Mouse (Mus musculus): ENCODE results near the gene Gse1. TPM values are rescaled to one million over a fixed set of nuclear protein-coding genes. Genes with fewer than 3 reads are reported as not detected.

Gene Gse1
- polyA plus RNA-seq, 1 experiment from 2014 or later = 10.6 TPM

- Histone ChIP-seq H3K4me2 (replicated peaks) (no peak overlapping the region), H3K27ac (no peak overlapping the region; the same call in 1 of the 2 replicates), H3K9me3 (no peaks in the 10 kb centered on the region), H3K9ac (no peak overlapping the region), H3K4me1 (peaks cover 86% of the 10 kb centered on the region), H3K36me3 (no peaks in the 10 kb centered on the region), H3K27me3 (peaks cover 14% of the 10 kb centered on the region), H3K4me3 (no peak overlapping the region)
- WGBS = 69% methylated on average over 16 of the region's 16 CpGs
- ATAC-seq (ENCODE audit: insufficient number of reproducible peaks, insufficient read depth, low FRiP score, low TSS enrichment) = no peak
Measured at GRCm38 (mm10) chr8:120493508-120494464, 265.5 kb downstream of the Gse1 start.

- Histone ChIP-seq H3K9me3 (no peaks in the 10 kb centered on the region), H3K9ac (no peak overlapping the region), H3K27me3 (peaks cover 12% of the 10 kb centered on the region), H3K36me3 (no peaks in the 10 kb centered on the region), H3K4me3 (no peak overlapping the region), H3K4me1 (peaks cover 86% of the 10 kb centered on the region), H3K27ac (peak overlapping the region; percentile 54; the same call in 1 of the 2 replicates), H3K4me2 (replicated peaks) (peak overlapping the region; percentile 25; the same call in 1 of the 2 replicates)
- no peak for ATAC-seq (ENCODE audit: insufficient number of reproducible peaks, insufficient read depth, low FRiP score, low TSS enrichment)
- WGBS = 52% methylated on average over 15 of the region's 15 CpGs
Measured at GRCm38 (mm10) chr8:120494903-120495302, 266.6 kb downstream of the Gse1 start.

GRCm38 (mm10) chr8:120495461-120495860 is 267.2 kb downstream of the Gse1 start:
- Histone ChIP-seq H3K4me2 (replicated peaks) (no peak overlapping the region), H3K27ac (no peak overlapping the region), H3K9me3 (no peaks in the 10 kb centered on the region), H3K27me3 (peaks cover 7% of the 10 kb centered on the region; the same call in 1 of the 2 replicates), H3K4me1 (peaks cover 80% of the 10 kb centered on the region), H3K36me3 (no peaks in the 10 kb centered on the region), H3K9ac (no peak overlapping the region), H3K4me3 (no peak overlapping the region)
- ATAC-seq (ENCODE audit: insufficient number of reproducible peaks, insufficient read depth, low FRiP score, low TSS enrichment) = no peak
- 73% methylated on average over 5 of the region's 5 CpGs for WGBS

- no peak overlapping the region for H3K9ac ChIP-seq
- WGBS = 95% methylated on average over 15 of the region's 15 CpGs
- no peak overlapping the region for H3K4me3 ChIP-seq
- peaks cover 70% of the 10 kb centered on the region for H3K4me1 ChIP-seq
- ATAC-seq (ENCODE audit: insufficient number of reproducible peaks, insufficient read depth, low FRiP score, low TSS enrichment) = no peak
- no peak overlapping the region for H3K4me2 ChIP-seq (replicated peaks)
- H3K9me3 ChIP-seq = no peaks in the 10 kb centered on the region
- no peaks in the 10 kb centered on the region for H3K36me3 ChIP-seq
- H3K27ac ChIP-seq = no peak overlapping the region
- no peaks in the 10 kb centered on the region for H3K27me3 ChIP-seq
Measured at GRCm38 (mm10) chr8:120496478-120496877, 268.2 kb downstream of the Gse1 start.

GRCm38 (mm10) chr8:120497503-120497946 is 269.3 kb downstream of the Gse1 start:
- H3K9ac ChIP-seq = no peak overlapping the region
- peaks cover 66% of the 10 kb centered on the region for H3K4me1 ChIP-seq
- ATAC-seq (ENCODE audit: insufficient number of reproducible peaks, insufficient read depth, low FRiP score, low TSS enrichment) = no peak
- H3K4me3 ChIP-seq = no peak overlapping the region
- no peak overlapping the region for H3K27ac ChIP-seq
- no peaks in the 10 kb centered on the region for H3K36me3 ChIP-seq
- H3K27me3 ChIP-seq = no peaks in the 10 kb centered on the region
- no peaks in the 10 kb centered on the region for H3K9me3 ChIP-seq
- WGBS = 17% methylated on average over 11 of the region's 11 CpGs
- H3K4me2 ChIP-seq (replicated peaks) = 0 out of 2 replicates have a peak overlapping the region, but pooled peaks have one; percentile 5

GRCm38 (mm10) chr8:120498349-120498831 is 270.1 kb downstream of the Gse1 start:
- Histone ChIP-seq H3K4me3 (no peak overlapping the region), H3K9me3 (no peaks in the 10 kb centered on the region), H3K27ac (peak overlapping the region; percentile 26; the same call in 1 of the 2 replicates), H3K36me3 (no peaks in the 10 kb centered on the region), H3K4me2 (replicated peaks) (no peak overlapping the region; the same call in 1 of the 2 replicates), H3K27me3 (no peaks in the 10 kb centered on the region), H3K4me1 (peaks cover 64% of the 10 kb centered on the region), H3K9ac (no peak overlapping the region)
- 20% methylated on average over 4 of the region's 4 CpGs for WGBS
- peak; percentile 18; the same call in 1 of the 2 replicates for ATAC-seq (ENCODE audit: insufficient number of reproducible peaks, insufficient read depth, low FRiP score, low TSS enrichment)

- Histone ChIP-seq H3K36me3 (no peaks in the 10 kb centered on the region), H3K9ac (no peak overlapping the region), H3K27ac (no peak overlapping the region), H3K27me3 (no peaks in the 10 kb centered on the region), H3K4me1 (peaks cover 64% of the 10 kb centered on the region), H3K9me3 (no peaks in the 10 kb centered on the region), H3K4me3 (no peak overlapping the region), H3K4me2 (replicated peaks) (no peak overlapping the region; the same call in 1 of the 2 replicates)
- no peak for ATAC-seq (ENCODE audit: insufficient number of reproducible peaks, insufficient read depth, low FRiP score, low TSS enrichment)
- 24% methylated on average over 9 of the region's 9 CpGs for WGBS
Measured at GRCm38 (mm10) chr8:120498926-120499605, 270.8 kb downstream of the Gse1 start.

- no peak overlapping the region for H3K9ac ChIP-seq
- ATAC-seq (ENCODE audit: insufficient number of reproducible peaks, insufficient read depth, low FRiP score, low TSS enrichment) = no peak
- H3K27ac ChIP-seq = no peak overlapping the region
- no peak overlapping the region for H3K4me2 ChIP-seq (replicated peaks)
- H3K36me3 ChIP-seq = no peaks in the 10 kb centered on the region
- H3K4me1 ChIP-seq = peaks cover 65% of the 10 kb centered on the region
- H3K4me3 ChIP-seq = no peak overlapping the region
- no peaks in the 10 kb centered on the region for H3K27me3 ChIP-seq
- no peaks in the 10 kb centered on the region for H3K9me3 ChIP-seq
- WGBS = 64% methylated on average over 8 of the region's 8 CpGs
Measured at GRCm38 (mm10) chr8:120500701-120501261, 272.5 kb downstream of the Gse1 start.

GRCm38 (mm10) chr8:120501426-120501825 is 273.2 kb downstream of the Gse1 start:
- H3K9ac ChIP-seq = no peak overlapping the region
- peaks cover 71% of the 10 kb centered on the region for H3K4me1 ChIP-seq
- no peaks in the 10 kb centered on the region for H3K36me3 ChIP-seq
- no peak overlapping the region for H3K27ac ChIP-seq
- no peaks in the 10 kb centered on the region for H3K9me3 ChIP-seq
- H3K4me3 ChIP-seq = no peak overlapping the region
- no peak overlapping the region for H3K4me2 ChIP-seq (replicated peaks)
- no peak for ATAC-seq (ENCODE audit: insufficient number of reproducible peaks, insufficient read depth, low FRiP score, low TSS enrichment)
- H3K27me3 ChIP-seq = no peaks in the 10 kb centered on the region
- WGBS = 79% methylated on average over 5 of the region's 5 CpGs

- WGBS = 65% methylated on average over 5 of the region's 5 CpGs
- ATAC-seq (ENCODE audit: insufficient number of reproducible peaks, insufficient read depth, low FRiP score, low TSS enrichment) = no peak
Measured at GRCm38 (mm10) chr8:120502428-120502827, 274.2 kb downstream of the Gse1 start.

More at GRCm38 (mm10) chr8:120502428-120502827, 274.2 kb downstream of the Gse1 start:
- Histone ChIP-seq H3K4me2 (replicated peaks) (no peak overlapping the region), H3K27ac (no peak overlapping the region), H3K4me3 (no peak overlapping the region), H3K27me3 (no peaks in the 10 kb centered on the region), H3K9me3 (no peaks in the 10 kb centered on the region), H3K9ac (no peak overlapping the region), H3K36me3 (no peaks in the 10 kb centered on the region), H3K4me1 (peaks cover 65% of the 10 kb centered on the region)
